Mouse (Mus musculus) ES-E14 (cell line): ENCODE results near the gene Mrps5.
A peak's percentile ranks its signal among the peaks of the same experiment; 100 is the strongest.

Source experiments
- CHD2 ChIP-seq: IDR thresholded peaks from 2 replicates; pipeline ENCODE4 v1.6.1; 2014; ENCODE audit warnings: mild to moderate bottlenecking, low read depth, low read length, inconsistent platforms
- HCFC1 ChIP-seq: IDR thresholded peaks from 2 replicates; pipeline ENCODE4 v1.6.1; 2012; ENCODE audit warnings: low read length, inconsistent platforms, borderline replicate concordance; ENCODE audit not compliant: insufficient read depth
- MAFK ChIP-seq: IDR thresholded peaks from 2 replicates; pipeline ENCODE4 v1.6.1; 2014; ENCODE audit warnings: mild to moderate bottlenecking, low read depth, low read length, inconsistent platforms; ENCODE audit not compliant: insufficient read depth
- ZC3H11A ChIP-seq: IDR thresholded peaks from 2 replicates; pipeline ENCODE4 v1.6.1; 2012; ENCODE audit warnings: low read depth, mild to moderate bottlenecking, inconsistent platforms, low read length, borderline replicate concordance
- ZNF384 ChIP-seq: IDR thresholded peaks from 2 replicates; pipeline ENCODE4 v1.6.1; 2012; ENCODE audit warnings: low read depth, low read length, inconsistent platforms

- TF ChIP-seq HCFC1, result peak; percentile 99
- TF ChIP-seq ZC3H11A, result no peak
- TF ChIP-seq ZNF384, result no peak
- no peak for TF ChIP-seq CHD2
- no peak for TF ChIP-seq MAFK
Observed at GRCm38 (mm10) chr2:127584436-127584858, 2.6 kb upstream of the Mrps5 start.
